Mouse (Mus musculus) thymus, postnatal 14 days (tissue): ENCODE measurements at regions not wholly inside any gene's neighbourhood (a gene's known extent, or its start where the extent isn't known, plus 50 kb on each side); places are given as distances from the start of the nearest gene placed in this dataset.

Experiments used
- DNase-seq: peaks from one replicate; pipeline ENCODE4 v3.0.0; 2021

- no peak for DNase-seq
Observed at GRCm38 (mm10) chr16:26164066-26164465, 58.5 kb upstream of the P3h2 start.

- DNase-seq = no peak
Observed at GRCm38 (mm10) chr16:26163401-26163800, 57.8 kb upstream of the P3h2 start.

- no peak for DNase-seq
Observed at GRCm38 (mm10) chr16:26157606-26158005, 52.0 kb upstream of the P3h2 start.
